Mouse (Mus musculus) adrenal gland, postnatal 14 days (tissue): ENCODE results near the gene Zfp668. TPM values are rescaled to one million over a fixed set of nuclear protein-coding genes. Genes with fewer than 3 reads are reported as not detected.
"Not testable (repeated sequence)": the region's sequence is repeated elsewhere in the genome, so short reads cannot be mapped to it uniquely, and the experiment has no call there.

Source experiments
- DNase-seq: peaks from one replicate; pipeline ENCODE4 v3.0.0; 2021; ENCODE audit warnings: mixed read lengths
- total RNA-seq: library from RNA; stranded (reverse); gene quantifications from 2 replicates; pipeline ENCODE4 v1.2.3, GENCODE M21; 2021

Zfp668 gene
- total RNA-seq, 1 experiment from 2014 or later, result 8.3 TPM

GRCm38 (mm10) chr7:127841340-127842000 lies 35.2 kb downstream of the Zfp668 start:
- DNase-seq, result peak; percentile 97

DNA sequence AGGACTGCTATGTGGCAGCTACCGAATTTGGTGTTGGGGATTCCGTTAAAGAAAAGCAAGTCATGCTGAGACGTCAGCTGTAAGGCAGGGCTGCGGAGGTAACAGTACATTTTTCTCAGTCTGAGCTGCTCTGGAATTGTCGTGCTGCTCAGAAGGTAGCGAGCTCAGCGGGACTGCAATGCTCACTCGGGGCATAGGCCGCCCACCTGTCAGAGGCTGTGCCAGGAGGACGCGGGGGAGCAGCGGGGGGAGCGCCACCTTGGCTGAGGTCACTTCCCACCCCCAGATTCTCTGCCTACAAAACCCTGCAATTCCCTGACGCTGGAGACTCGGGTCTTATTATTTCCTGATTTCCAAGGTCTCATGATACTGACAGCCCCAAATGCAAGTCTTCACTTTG lies 35.7 kb downstream of the Zfp668 start:
- peak; percentile 72 for DNase-seq

DNA sequence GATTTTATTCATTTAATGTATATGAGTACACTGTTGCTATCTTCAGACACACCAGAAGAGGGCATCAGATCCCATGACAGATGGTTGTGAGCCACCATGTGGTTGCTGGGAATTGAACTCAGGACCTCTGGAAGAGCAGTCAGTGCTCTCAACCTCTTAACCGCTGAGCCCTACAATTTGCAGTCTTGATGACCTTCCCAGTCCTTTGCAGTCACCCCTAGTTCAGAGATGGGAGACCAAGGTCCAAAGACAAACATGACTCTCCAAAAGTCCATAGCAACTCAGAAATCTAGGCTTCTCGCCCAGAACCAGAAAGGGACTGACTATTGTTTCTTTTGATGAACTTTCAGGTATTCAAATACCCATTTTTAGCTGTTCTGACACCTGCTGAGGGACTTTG lies 36.6 kb downstream of the Zfp668 start:
- not testable (repeated sequence) for DNase-seq

- not testable (repeated sequence) for DNase-seq
Observed at GRCm38 (mm10) chr7:127837878-127838277, 38.8 kb downstream of the Zfp668 start.

DNA sequence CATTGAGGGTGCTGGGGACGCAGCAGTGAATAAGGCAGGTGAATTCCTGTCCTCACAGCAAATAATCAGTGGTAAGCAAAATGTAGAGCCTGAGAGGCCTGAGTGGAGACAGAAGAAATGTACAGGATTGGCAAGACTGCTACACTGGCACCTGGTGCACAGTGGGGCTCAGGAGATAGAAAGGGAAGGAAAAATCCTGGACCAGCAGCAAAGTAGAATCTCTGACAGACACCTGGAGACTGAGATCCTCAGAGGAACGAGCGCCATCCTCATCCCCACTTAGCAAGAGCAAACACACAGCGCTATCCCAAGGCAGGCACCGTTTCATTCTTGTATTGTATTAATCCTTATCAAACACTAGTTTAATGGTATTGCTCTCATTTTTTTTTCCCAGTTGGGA lies 39.2 kb downstream of the Zfp668 start:
- DNase-seq, result no peak

DNA sequence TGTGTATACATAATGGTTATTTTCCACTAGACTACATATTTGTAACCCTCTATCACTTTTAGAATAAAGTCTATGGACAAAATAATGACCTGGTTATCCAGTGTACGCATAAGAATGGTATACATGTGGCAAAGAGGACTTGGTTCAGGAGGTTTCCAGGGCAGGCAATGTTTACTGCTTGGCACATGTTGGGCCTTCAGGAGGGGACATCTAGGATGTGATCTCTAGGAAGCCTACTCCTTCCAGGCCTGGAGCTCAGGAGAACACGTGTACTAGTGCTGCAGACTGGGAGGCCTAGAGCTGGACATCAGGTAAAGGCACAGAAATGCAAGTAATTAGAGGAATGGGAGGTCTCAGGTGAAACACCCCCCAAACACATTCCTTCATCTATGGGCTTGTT lies 41.1 kb downstream of the Zfp668 start:
- no peak for DNase-seq

- DNase-seq, result peak; percentile 58
Observed at GRCm38 (mm10) chr7:127824176-127824871, 52.3 kb downstream of the Zfp668 start, which contains the start of the genes Stx4a and Stx1b. TSS of gene Stx4a (plus strand) at chr7:127824294. TSS of gene Stx1b (minus strand) at chr7:127824549.

- DNase-seq, result no peak
Observed at GRCm38 (mm10) chr7:127823236-127824171, 53.1 kb downstream of the Zfp668 start.

- no peak for DNase-seq
Observed at GRCm38 (mm10) chr7:127822494-127822893, 54.1 kb downstream of the Zfp668 start.

DNA sequence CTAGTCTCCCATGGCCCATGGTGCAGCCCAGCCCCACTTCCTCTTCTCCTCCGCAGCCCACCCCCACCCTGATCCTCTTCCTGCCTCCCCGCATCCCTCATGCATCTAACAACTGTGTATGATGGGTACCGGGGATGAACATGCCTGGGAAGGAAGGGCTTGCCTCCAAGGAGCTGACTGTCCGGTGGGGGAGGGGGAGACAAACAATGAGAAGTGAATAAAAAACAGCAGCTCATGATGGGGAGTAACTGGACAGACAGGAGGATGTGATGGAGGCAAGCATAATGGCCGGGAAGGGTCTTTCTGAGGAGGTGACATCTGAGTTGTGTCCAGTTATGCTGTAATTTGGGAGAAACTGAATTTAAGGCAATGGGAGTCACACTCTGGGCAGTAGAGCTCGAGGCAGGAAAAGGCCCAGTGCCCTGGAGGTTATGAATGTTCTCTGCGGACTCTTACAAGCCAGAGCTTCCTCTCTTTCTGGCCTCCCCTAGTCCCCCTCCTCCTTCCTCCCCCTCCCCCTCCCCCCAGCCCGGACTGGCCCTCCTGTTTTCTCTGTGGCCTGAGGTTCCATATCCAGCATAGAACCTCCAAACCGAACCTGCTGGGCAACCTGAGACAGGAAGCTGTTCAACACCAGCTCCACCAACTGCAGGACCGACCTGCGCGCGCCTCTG lies 55.7 kb downstream of the Zfp668 start:
- peak; percentile 26 for DNase-seq

DNA sequence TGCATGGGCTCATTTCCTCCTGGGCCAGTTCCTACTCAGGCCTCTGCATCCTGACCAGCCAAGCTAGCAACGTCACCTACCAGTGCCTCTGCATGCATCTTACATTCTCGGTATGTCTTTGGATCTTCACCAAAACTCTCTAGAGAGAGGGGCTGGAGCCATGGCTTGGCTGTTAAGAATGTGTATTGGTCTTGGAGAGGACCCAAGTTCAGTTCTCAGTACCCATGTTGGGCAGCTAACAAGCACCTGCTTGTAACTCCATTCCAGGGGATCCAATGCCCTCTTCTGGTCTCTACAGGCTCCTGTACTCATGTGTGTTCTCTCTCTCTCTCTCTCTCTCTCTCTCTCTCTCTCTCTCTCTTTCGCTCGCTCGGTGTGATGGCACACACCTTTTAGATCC lies 58.9 kb downstream of the Zfp668 start:
- DNase-seq, result no peak

GRCm38 (mm10) chr7:127817053-127817452 lies 59.6 kb downstream of the Zfp668 start:
- DNase-seq, result no peak

GRCm38 (mm10) chr7:127815954-127816821 lies 60.4 kb downstream of the Zfp668 start:
- DNase-seq, result peak; percentile 69

DNA sequence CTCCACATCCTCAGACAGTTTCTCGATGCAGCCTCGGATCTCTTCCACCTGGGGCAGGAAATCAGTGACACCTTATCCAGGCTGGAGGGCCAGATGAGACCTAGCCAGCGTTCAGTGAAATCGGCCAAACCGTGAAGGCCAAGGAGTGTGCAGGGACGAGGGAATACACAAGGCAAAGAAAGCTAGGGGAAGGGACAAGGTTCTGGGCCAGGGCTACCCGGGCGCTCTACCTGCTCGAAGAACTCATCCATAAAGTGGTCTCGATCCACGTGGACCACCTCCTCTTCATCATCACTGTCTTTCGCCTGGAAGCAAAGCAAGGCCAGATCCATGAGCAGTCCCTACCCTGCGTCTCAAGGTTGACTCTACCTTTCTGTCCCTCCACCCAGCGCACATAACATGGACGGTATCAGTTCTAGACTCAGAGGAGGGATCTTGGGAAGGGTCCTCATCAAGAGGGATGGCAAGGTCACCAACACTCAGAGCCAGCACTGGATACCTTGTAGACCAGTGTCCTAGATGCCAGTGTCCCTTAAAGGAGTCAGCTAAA lies 61.4 kb downstream of the Zfp668 start:
- no peak for DNase-seq

- peak; percentile 77 for DNase-seq
Observed at GRCm38 (mm10) chr7:127814241-127814921, 62.2 kb downstream of the Zfp668 start.

DNA sequence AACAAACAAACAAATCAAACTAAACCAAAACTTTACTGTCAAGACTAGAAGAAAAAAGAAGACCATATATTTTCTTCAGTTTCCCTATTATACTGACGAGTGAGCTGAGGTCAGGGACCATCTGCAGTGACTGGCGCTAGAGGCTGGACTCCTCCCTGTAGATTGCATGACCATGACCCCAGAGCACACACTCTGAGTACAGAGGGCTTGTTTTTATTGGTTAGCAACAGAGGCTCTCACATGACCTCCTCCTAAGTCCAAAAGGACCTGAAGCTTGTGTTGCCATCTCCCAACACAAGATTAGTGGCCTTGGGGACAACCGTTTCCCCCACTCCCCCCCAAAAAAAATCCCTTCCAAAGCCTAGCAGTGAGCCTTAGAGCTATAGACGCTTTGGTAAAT lies 62.8 kb downstream of the Zfp668 start:
- DNase-seq, result peak; percentile 44
